Mouse (Mus musculus) CD4-positive helper T cell, adult 2 months (primary cell): ENCODE results near the gene Ccdc127.

Experiments
- DNase-seq: peaks from one replicate; pipeline ENCODE4 v3.0.0-alpha.2; 2012; ENCODE audit warnings: low read depth, missing footprints, low spot score

Gene Ccdc127

GRCm38 (mm10) chr13:74389730-74390129 lies 39.6 kb downstream of the Ccdc127 start:
- no peak for DNase-seq

- peak; percentile 73 for DNase-seq
Observed at GRCm38 (mm10) chr13:74390371-74390990, 40.4 kb downstream of the Ccdc127 start, which contains the start of gene Zfp72. TSS of gene Zfp72 (minus strand) at chr13:74390836.

DNA sequence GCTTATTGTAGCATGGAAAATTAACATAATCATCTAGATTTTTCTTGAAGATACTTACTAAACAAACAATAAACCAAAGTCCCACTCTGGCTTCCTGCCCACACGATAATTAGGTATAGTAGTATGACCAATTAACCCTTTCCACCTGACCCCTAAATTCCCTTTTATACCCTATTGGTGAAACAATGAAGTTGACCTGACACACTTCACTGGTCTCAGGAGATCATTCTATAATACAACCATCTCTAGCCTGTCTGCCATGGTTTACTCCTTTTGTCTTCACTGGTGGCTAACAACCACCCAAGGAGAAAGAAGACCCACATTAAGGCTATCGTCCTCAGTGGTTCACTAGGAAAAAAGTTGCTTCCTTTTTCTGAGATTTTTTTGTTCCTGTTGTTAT lies 41.0 kb downstream of the Ccdc127 start:
- no peak for DNase-seq

DNA sequence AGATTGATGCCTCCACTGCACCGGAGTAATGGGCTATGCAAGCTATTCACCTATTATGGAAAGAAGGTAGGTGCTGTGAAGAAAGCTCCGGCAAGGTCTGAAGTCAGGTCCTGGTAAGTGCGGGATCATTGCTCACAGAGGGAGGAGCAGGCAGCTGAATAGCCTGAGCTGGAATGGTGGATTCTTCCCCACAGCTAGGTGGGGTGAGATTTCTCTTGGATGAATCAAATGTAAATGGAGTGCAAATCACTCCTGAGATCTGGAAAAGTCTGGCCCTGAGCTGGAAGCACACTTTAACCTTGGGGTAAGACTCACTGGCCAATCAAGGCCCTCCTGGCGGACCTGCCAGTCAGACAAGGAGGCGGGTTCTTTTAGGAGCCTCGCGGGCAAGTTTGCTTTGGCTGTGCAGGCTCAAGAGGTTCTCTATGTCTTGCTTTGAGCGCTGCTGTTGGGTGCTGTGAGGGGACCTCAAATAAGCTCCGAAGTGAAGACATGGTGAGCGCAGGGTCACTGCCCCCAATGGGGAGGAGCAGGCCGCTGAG lies 49.3 kb downstream of the Ccdc127 start, which contains the start of gene Ftl1-ps1:
TSS of gene Ftl1-ps1 (plus strand) at position 397 of the 542 bp plus-strand sequence.
- DNase-seq = no peak
